Mouse (Mus musculus): ENCODE measurements around the gene AY074887. TPM values are rescaled to one million over a fixed set of nuclear protein-coding genes. Genes with fewer than 3 reads are reported as not detected.

AY074887 gene
- polyA plus RNA-seq, 1 experiment = not detected

- peaks cover 13% of the 10 kb centered on the region for H3K4me1 ChIP-seq (ENCODE audit: control insufficient read depth, insufficient read depth, insufficient read length, low read length)
- H3K4me3 ChIP-seq (ENCODE audit: low read depth, low read length) = no peak overlapping the region
- H3K27ac ChIP-seq (ENCODE audit: insufficient read depth, low read depth, low read length) = no peak overlapping the region
- 79% methylated on average over 8 of the region's 8 CpGs for whole genome bisulfite sequencing
- TF ChIP-seq POLR2A (IDR thresholded peaks at IDR 0.05; ENCODE audit: low read depth, low read length) (no peak), CTCF (IDR thresholded peaks at IDR 0.05; ENCODE audit: extremely low read depth, insufficient read length, insufficient replicate concordance, low read depth, low read length) (no peak)
- peaks cover 4% of the 10 kb centered on the region; the same call in 1 of the 2 replicates for H3K36me3 ChIP-seq (ENCODE audit: control insufficient read depth, insufficient read depth, low read length)
- H3K27me3 ChIP-seq (ENCODE audit: control insufficient read depth, insufficient read depth, low read length) = no peaks in the 10 kb centered on the region
Observed at GRCm38 (mm10) chr9:54916401-54916800, 34.4 kb downstream of the AY074887 start.

DNA sequence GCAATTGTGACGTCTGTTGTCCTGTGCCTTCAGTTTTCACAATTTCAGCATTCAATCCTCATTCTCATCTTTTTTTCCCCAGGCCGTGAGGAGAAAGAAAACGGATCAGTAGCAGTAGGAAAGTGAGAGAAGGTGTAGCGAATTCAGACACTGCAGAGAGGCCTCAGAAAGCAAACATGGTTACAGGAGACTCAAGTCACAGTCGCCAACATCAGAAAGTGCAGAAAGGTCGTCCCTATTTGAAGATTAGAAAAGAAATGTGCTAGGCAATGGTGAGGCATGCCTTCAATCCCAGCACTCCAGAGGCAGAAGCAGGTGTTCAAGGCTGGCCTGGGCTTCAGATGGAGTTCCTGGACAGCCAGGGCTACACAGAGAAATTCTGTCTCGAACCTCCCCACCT is 35.2 kb downstream of the AY074887 start:
- no peak overlapping the region for H3K27ac ChIP-seq (ENCODE audit: insufficient read depth, low read depth, low read length)
- peaks cover 4% of the 10 kb centered on the region; the same call in 1 of the 2 replicates for H3K36me3 ChIP-seq (ENCODE audit: control insufficient read depth, insufficient read depth, low read length)
- TF ChIP-seq POLR2A (IDR thresholded peaks at IDR 0.05; ENCODE audit: low read depth, low read length) (no peak), CTCF (IDR thresholded peaks at IDR 0.05; ENCODE audit: extremely low read depth, insufficient read length, insufficient replicate concordance, low read depth, low read length) (no peak)
- 59% methylated on average over 7 of the region's 7 CpGs for WGBS
- H3K27me3 ChIP-seq (ENCODE audit: control insufficient read depth, insufficient read depth, low read length) = no peaks in the 10 kb centered on the region
- no peak overlapping the region for H3K4me3 ChIP-seq (ENCODE audit: low read depth, low read length)
- H3K4me1 ChIP-seq (ENCODE audit: control insufficient read depth, insufficient read depth, insufficient read length, low read length) = peaks cover 12% of the 10 kb centered on the region

- 43% methylated on average over 5 of the region's 5 CpGs for WGBS
- TF ChIP-seq CTCF (IDR thresholded peaks at IDR 0.05; ENCODE audit: extremely low read depth, insufficient read length, insufficient replicate concordance, low read depth, low read length) = no peak
- no peak for TF ChIP-seq POLR2A (IDR thresholded peaks at IDR 0.05; ENCODE audit: low read depth, low read length)
- Histone ChIP-seq H3K27me3 (ENCODE audit: control insufficient read depth, insufficient read depth, low read length) (no peaks in the 10 kb centered on the region), H3K36me3 (ENCODE audit: control insufficient read depth, insufficient read depth, low read length) (peaks cover 31% of the 10 kb centered on the region), H3K4me3 (ENCODE audit: low read depth, low read length) (no peak overlapping the region), H3K4me1 (ENCODE audit: control insufficient read depth, insufficient read depth, insufficient read length, low read length) (no peaks in the 10 kb centered on the region), H3K27ac (ENCODE audit: insufficient read depth, low read depth, low read length) (no peak overlapping the region)
Observed at GRCm38 (mm10) chr9:54909446-54909845, 41.4 kb downstream of the AY074887 start.

Other genes starting within 250 kb of the AY074887 start
- 7.8 and 11.9 TPM in 2 replicates for gene Wdr61, start 216.5 kb downstream of the AY074887 start, polyA plus RNA-seq (2012; rRNA removed)
- gene Crabp1, start 186.2 kb downstream of the AY074887 start, polyA plus RNA-seq (2012; rRNA removed) = 0.86 and 3.2 TPM in 2 replicates
- 0.88 and 1.6 TPM in 2 replicates for gene Ireb2, start 87.2 kb downstream of the AY074887 start, polyA plus RNA-seq (2012; rRNA removed)
- 0.23 and 0.30 TPM in 2 replicates for gene Hykk, start 33.7 kb downstream of the AY074887 start, polyA plus RNA-seq (2012; rRNA removed)
- gene Psma4, start 208 bp downstream of the AY074887 start, polyA plus RNA-seq (2012; rRNA removed) = 13.3 and 27.1 TPM in 2 replicates
- 0.04 TPM in 1 of 2 replicates, not detected in the other for gene Chrna5, start 29.9 kb upstream of the AY074887 start, polyA plus RNA-seq (2012; rRNA removed)
- gene Chrna3, start 75.6 kb upstream of the AY074887 start, polyA plus RNA-seq (2012; rRNA removed) = 0.85 and 1.5 TPM in 2 replicates
- 0.76 and 2.0 TPM in 2 replicates for gene Chrnb4, start 97.8 kb upstream of the AY074887 start, polyA plus RNA-seq (2012; rRNA removed)
- gene Ube2q2, start 197.9 kb upstream of the AY074887 start, polyA plus RNA-seq (2012; rRNA removed) = 3.2 and 5.3 TPM in 2 replicates